Mouse (Mus musculus) cerebellum, adult 2 months (tissue): ENCODE results near the gene Rtl1.

ENCODE experiments used
- CTCF ChIP-seq: fragments of 200-500 bp; IDR thresholded peaks from 2 replicates; pipeline ENCODE4 v1.5.1; 2011; ENCODE audit warnings: low read depth, mild to moderate bottlenecking, control low read depth, low read length, moderate library complexity, borderline replicate concordance; ENCODE audit not compliant: insufficient read depth
- POLR2A ChIP-seq: fragments of 200-500 bp; IDR thresholded peaks from 2 replicates; pipeline ENCODE4 v1.6.1; 2011; ENCODE audit warnings: low read length, control low read depth, borderline replicate concordance; ENCODE audit not compliant: insufficient read depth

GRCm38 (mm10) chr12:109572259-109572658 lies 27.9 kb downstream of the Rtl1 start:
- TF ChIP-seq POLR2A, result no peak
- no peak for TF ChIP-seq CTCF
